Mouse (Mus musculus) embryonic facial prominence, embryonic 14.5 days (tissue): ENCODE measurements at regions not wholly inside any gene's neighbourhood (a gene's known extent, or its start where the extent isn't known, plus 50 kb on each side); places are given as distances from the start of the nearest gene placed in this dataset.

Experiments used
- ATAC-seq: fragments of 200-750 bp; cut with Nextera tagmentation; 2 replicates; pipeline ENCODE4 v1.8.0; 2017; ENCODE audit warnings: low read depth, moderate number of reproducible peaks, moderate TSS enrichment
- DNase-seq: peaks from one replicate; pipeline ENCODE4 v3.0.0-alpha.2; 2015; ENCODE audit warnings: low spot score
- H3K27ac ChIP-seq: fragments of 300-500 bp; sonication (generic); replicated peaks from 2 replicates; pipeline ENCODE4 v1.5.1; 2014; ENCODE audit warnings: low read depth, mild to moderate bottlenecking, low read length, moderate library complexity
- H3K27me3 ChIP-seq: fragments of 300-500 bp; sonication (generic); replicated peaks from 2 replicates; pipeline ENCODE4 v1.6.1; 2014; ENCODE audit warnings: low read length; ENCODE audit not compliant: control insufficient read depth, insufficient read depth
- H3K36me3 ChIP-seq: fragments of 300-500 bp; sonication (generic); 2 replicates; pipeline ENCODE4 v1.6.1; 2014; ENCODE audit warnings: low read length, mixed read lengths; ENCODE audit not compliant: control insufficient read depth, insufficient read depth
- H3K4me1 ChIP-seq: fragments of 300-500 bp; sonication (generic); 2 replicates; pipeline ENCODE4 v1.6.1; 2014; ENCODE audit warnings: antibody characterized with exemption, low read length; ENCODE audit not compliant: control insufficient read depth, insufficient read depth
- H3K4me2 ChIP-seq: fragments of 300-500 bp; sonication (generic); 2 replicates; pipeline ENCODE4 v1.6.1; 2014; ENCODE audit warnings: low read depth, mild to moderate bottlenecking, low read length, moderate library complexity, mixed read lengths
- H3K4me3 ChIP-seq: fragments of 300-500 bp; sonication (generic); 2 replicates; pipeline ENCODE4 v1.5.1; 2014; ENCODE audit warnings: low read depth, mild to moderate bottlenecking, low read length
- H3K9ac ChIP-seq: fragments of 300-500 bp; sonication (generic); 2 replicates; pipeline ENCODE4 v1.6.1; 2014; ENCODE audit warnings: low read depth, mild to moderate bottlenecking, low read length, moderate library complexity, mixed read lengths
- H3K9me3 ChIP-seq: fragments of 300-500 bp; sonication (generic); 2 replicates; pipeline ENCODE4 v1.6.1; 2016; ENCODE audit warnings: low read length; ENCODE audit not compliant: control insufficient read depth
- WGBS: fragments of 180-500 bp; shearing (Covaris S2); extraction: QIAGEN DNeasy Blood & Tissue Kit; methylation state at CpG from one replicate; pipeline ENCODE4 v1.1.7; 2014; 5-methylcytosine and 5-hydroxymethylcytosine counted together

- 85% methylated on average over 5 of the region's 5 CpGs for WGBS
These were observed 123.7 kb downstream of the Snx18 start for GRCm38 (mm10) chr13:113494688-113495087.

GRCm38 (mm10) chr13:113489951-113490822 is 128.2 kb downstream of the Snx18 start:
- Histone ChIP-seq H3K27ac (no peak overlapping the region), H3K4me2 (no peak overlapping the region), H3K36me3 (no peaks in the 10 kb centered on the region), H3K27me3 (no peaks in the 10 kb centered on the region), H3K9me3 (0 out of 2 replicates have a peak, but pooled peaks cover 10% of the 10 kb centered on the region), H3K4me3 (no peak overlapping the region), H3K4me1 (peaks cover 4% of the 10 kb centered on the region; the same call in 1 of the 2 replicates), H3K9ac (no peak overlapping the region)
- peak; percentile 47 for DNase-seq
- no peak for ATAC-seq
- 66% methylated on average over 6 of the region's 6 CpGs for WGBS

More at GRCm38 (mm10) chr13:113494688-113495087, 123.7 kb downstream of the Snx18 start:
- ATAC-seq (no peak), DNase-seq (no peak)
- Histone ChIP-seq H3K36me3 (no peaks in the 10 kb centered on the region), H3K4me3 (no peak overlapping the region), H3K4me1 (peaks cover 7% of the 10 kb centered on the region), H3K9me3 (no peaks in the 10 kb centered on the region), H3K9ac (no peak overlapping the region), H3K27me3 (no peaks in the 10 kb centered on the region), H3K4me2 (no peak overlapping the region), H3K27ac (no peak overlapping the region)

- Histone ChIP-seq H3K9ac (no peak overlapping the region), H3K4me2 (no peak overlapping the region), H3K4me1 (peaks cover 4% of the 10 kb centered on the region; the same call in 1 of the 2 replicates), H3K27ac (no peak overlapping the region), H3K9me3 (0 out of 2 replicates have a peak, but pooled peaks cover 10% of the 10 kb centered on the region), H3K4me3 (no peak overlapping the region), H3K36me3 (no peaks in the 10 kb centered on the region), H3K27me3 (no peaks in the 10 kb centered on the region)
- WGBS, result 63% methylated on average over 6 of the region's 6 CpGs
- ATAC-seq (no peak), DNase-seq (no peak)
These were observed 131.9 kb downstream of the Snx18 start for GRCm38 (mm10) chr13:113486368-113486955.

- no peak overlapping the region for H3K4me2 ChIP-seq
- H3K36me3 ChIP-seq, result no peaks in the 10 kb centered on the region
- 91% methylated on average over 7 of the region's 7 CpGs for WGBS
- H3K27ac ChIP-seq, result no peak overlapping the region
- no peak for ATAC-seq
- 0 out of 2 replicates have a peak, but pooled peaks cover 10% of the 10 kb centered on the region for H3K9me3 ChIP-seq
- H3K4me1 ChIP-seq, result peaks cover 3% of the 10 kb centered on the region; the same call in 1 of the 2 replicates
- no peak overlapping the region for H3K9ac ChIP-seq
- H3K4me3 ChIP-seq, result no peak overlapping the region
- no peaks in the 10 kb centered on the region for H3K27me3 ChIP-seq
- DNase-seq, result no peak
These were observed 132.9 kb downstream of the Snx18 start for GRCm38 (mm10) chr13:113485511-113485910.

GRCm38 (mm10) chr13:113484159-113484762 is 134.1 kb downstream of the Snx18 start:
- H3K9me3 ChIP-seq, result 0 out of 2 replicates have a peak, but pooled peaks cover 10% of the 10 kb centered on the region
- no peak for ATAC-seq
- no peaks in the 10 kb centered on the region for H3K27me3 ChIP-seq
- no peaks in the 10 kb centered on the region for H3K4me1 ChIP-seq
- H3K4me2 ChIP-seq, result no peak overlapping the region
- H3K9ac ChIP-seq, result no peak overlapping the region
- 53% methylated on average over 10 of the region's 10 CpGs for WGBS
- no peaks in the 10 kb centered on the region for H3K36me3 ChIP-seq
- H3K4me3 ChIP-seq, result no peak overlapping the region
- H3K27ac ChIP-seq, result no peak overlapping the region
- DNase-seq, result no peak

GRCm38 (mm10) chr13:113482911-113483310 is 135.5 kb downstream of the Snx18 start:
- no peaks in the 10 kb centered on the region for H3K27me3 ChIP-seq
- H3K9me3 ChIP-seq, result no peaks in the 10 kb centered on the region
- 81% methylated on average over 1 of the region's 1 CpGs for WGBS
- no peaks in the 10 kb centered on the region for H3K4me1 ChIP-seq
- no peak overlapping the region for H3K27ac ChIP-seq
- no peak overlapping the region for H3K4me2 ChIP-seq
- H3K36me3 ChIP-seq, result no peaks in the 10 kb centered on the region
- H3K4me3 ChIP-seq, result no peak overlapping the region
- DNase-seq (no peak), ATAC-seq (no peak)
- no peak overlapping the region for H3K9ac ChIP-seq

- H3K4me3 ChIP-seq, result no peak overlapping the region
- H3K36me3 ChIP-seq, result no peaks in the 10 kb centered on the region
- H3K27ac ChIP-seq, result no peak overlapping the region
- no peak overlapping the region for H3K4me2 ChIP-seq
- 70% methylated on average over 5 of the region's 5 CpGs for WGBS
- H3K27me3 ChIP-seq, result no peaks in the 10 kb centered on the region
- H3K9me3 ChIP-seq, result no peaks in the 10 kb centered on the region
- ATAC-seq (no peak), DNase-seq (no peak)
- no peak overlapping the region for H3K9ac ChIP-seq
- H3K4me1 ChIP-seq, result no peaks in the 10 kb centered on the region
These were observed 140.4 kb downstream of the Snx18 start for GRCm38 (mm10) chr13:113477901-113478510.

GRCm38 (mm10) chr13:113470822-113471557 is 147.4 kb downstream of the Snx18 start:
- Histone ChIP-seq H3K9ac (no peak overlapping the region), H3K36me3 (no peaks in the 10 kb centered on the region), H3K27me3 (no peaks in the 10 kb centered on the region), H3K4me1 (no peaks in the 10 kb centered on the region), H3K4me3 (no peak overlapping the region), H3K27ac (no peak overlapping the region), H3K4me2 (no peak overlapping the region), H3K9me3 (no peaks in the 10 kb centered on the region)
- ATAC-seq, result no peak
- no peak for DNase-seq
- WGBS, result 66% methylated on average over 7 of the region's 7 CpGs
